Mouse (Mus musculus) liver, adult (tissue): Measurements from ENCODE around the gene Cd300lg.

Experiments used
- GATA4 ChIP-seq: IDR thresholded peaks from 2 replicates; pipeline ENCODE4 v1.6.1; 2014; ENCODE audit warnings: mild to moderate bottlenecking, low read length; ENCODE audit not compliant: insufficient replicate concordance

Gene Cd300lg

DNA sequence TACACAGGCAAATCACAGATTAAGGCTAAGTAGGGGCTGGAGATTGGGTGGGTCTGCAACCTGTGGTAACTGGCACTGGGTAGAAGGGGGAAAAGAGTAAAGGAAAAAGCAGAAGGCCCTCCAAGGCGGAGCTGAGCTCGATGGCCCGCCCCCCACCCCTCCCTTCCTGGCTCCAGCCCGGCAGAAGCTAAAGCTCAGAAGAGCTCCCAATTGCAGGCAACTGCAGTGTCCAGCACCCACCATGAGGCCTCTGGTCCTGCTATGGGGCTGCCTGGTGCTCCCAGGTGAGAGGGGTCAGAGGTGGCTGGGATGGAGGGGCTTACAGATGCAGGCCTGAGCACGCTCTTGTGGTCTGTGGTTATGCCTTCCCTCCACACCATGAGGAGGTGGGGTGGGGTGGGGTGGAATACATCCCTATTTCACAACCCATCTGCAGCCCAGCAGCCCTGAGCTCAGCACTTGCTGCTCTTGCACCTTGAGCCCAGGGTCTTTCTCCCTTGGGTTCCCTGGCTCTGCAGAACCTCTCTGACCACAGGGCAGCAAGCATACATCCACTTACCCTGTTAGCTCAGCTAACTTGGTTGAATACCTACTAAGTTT lies at the start of gene Cd300lg:
Gene Cd300lg (plus strand): TSS at position 160 of the 600 bp plus-strand sequence.
- TF ChIP-seq GATA4: no peak

DNA sequence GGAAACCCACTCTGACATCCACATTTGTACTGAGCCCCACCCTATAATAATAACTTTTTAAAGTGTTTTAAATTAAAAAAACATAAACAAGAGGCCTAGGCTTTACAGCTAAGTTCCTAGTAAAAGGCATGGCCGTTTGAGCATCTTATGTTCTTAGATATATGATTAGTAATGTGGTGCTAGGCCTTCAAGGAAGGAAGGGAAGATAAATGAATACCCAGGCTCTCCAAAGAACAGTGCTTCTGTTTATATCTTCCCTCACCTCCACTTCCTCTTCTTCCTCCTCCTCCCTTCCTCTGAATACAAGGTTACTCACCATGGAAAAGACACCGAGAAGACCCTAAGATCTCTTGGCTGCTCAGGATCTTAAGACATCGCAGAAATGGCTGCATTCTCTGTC lies 49.5 kb upstream of the Cd300lg start:
- TF ChIP-seq GATA4: no peak

DNA sequence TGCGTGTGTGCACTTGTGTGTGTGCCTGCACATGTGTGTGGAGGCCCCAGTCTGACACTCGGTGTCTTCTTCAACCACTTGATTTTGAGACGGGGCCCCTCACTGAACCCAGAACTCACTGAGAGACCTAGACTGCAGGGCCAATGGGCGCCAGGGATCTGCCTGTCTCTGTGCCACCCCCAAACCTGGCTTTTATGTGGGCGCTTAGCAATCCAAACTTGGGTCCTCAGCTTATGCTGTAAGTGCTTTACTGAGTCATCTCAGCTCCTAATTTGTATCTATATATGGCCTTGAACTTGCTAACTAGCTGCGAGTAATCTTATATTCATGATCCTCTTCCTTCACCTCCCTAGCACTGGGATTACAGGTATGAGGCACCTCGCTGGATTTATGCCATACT lies 48.9 kb upstream of the Cd300lg start:
- TF ChIP-seq GATA4: no peak

DNA sequence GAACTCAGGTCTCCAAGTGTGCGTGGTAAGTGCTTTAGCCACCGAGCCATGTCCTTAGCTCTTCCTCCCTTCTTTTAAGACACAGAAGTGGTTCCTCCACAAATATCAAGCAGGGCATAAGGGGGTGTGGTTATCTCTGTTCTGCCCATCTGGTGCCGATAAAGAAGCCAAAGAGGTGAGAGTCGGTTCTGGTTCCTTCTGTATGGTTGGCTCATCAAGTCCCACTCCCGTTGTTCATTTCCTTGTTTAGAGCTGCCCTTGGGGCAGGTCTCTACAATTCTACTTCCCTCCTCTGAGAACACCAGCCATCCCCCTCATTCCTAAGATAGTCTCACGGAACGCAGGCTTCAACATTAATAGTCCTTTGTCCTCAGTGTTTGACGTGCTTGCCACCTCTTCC lies 47.2 kb upstream of the Cd300lg start:
- TF ChIP-seq GATA4: no peak

DNA sequence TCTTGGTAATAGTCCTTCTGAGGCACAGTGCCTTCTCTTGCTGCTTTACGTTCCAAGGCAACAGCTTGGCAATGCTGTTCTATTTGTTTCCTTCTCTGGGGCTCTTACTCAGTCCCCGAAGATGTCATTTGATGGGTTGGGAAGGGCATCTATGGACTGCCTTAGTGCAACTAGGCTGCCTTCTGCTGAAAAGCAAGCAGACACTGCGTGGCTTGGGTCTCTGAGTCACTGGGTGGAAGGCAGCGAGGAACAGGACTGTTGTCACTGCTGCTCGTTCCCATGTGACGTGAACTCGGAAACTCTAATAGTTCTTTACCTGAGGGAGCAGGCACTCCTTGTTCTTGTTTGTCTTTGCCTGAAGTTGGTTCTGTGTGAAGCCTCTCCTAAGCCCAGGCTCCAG lies 45.4 kb upstream of the Cd300lg start:
- no peak for TF ChIP-seq GATA4

DNA sequence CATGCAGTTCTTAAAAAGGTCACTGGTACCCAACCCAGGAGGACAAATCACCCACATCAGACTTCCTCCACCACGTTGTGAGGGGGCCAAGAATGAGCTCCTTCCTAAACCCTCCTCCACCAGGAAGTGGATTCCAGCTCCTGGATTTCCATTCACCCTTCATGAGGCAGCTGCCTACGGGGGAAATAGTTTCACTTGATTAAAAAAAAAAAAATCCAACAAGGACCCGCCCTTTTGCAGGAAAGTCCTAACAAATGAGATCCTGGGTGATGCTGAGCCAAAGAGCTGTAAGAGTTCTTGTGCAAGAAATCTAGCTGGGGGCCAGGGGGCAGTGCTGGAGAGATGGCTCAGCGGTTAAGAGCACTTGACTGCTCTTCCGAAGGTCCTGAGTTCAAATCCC lies 43.1 kb upstream of the Cd300lg start:
- TF ChIP-seq GATA4: no peak

DNA sequence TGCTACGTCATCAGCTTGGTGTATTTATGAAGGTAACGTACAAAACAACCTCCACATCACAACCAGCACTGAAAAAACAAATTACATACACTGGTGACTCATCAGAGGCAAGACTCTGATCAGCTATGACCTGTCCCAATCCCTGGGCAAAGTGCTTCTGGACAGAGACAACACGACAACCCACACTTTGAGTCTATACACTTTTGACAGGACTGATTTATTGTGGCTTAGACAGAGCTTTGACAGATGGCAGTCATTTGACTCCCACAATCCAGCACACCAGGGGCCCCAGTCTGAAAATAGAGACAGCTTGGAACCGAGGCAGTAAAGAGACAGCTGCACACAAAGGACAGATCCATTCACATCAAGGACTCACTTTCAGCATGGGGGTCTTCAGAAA lies 41.8 kb upstream of the Cd300lg start:
- TF ChIP-seq GATA4: no peak

DNA sequence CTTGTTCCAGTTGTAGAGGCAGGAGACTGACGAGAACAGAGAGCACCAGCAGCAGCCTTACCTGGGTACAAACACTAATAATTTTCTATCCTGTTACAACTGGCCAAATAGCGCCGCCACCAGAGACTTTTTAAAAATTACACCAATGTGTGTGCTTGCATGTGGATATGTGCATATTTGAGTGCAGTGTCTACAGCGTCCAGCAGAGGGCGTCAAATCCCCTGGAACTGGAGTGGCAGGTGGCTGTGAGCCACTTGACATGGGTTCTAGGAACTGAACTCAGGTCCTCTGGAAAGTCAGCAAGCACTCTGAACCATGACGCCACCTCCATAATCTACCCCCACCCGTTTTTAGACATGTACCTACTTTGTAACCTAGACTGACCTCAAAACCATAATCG lies 37.1 kb upstream of the Cd300lg start:
- TF ChIP-seq GATA4: no peak

DNA sequence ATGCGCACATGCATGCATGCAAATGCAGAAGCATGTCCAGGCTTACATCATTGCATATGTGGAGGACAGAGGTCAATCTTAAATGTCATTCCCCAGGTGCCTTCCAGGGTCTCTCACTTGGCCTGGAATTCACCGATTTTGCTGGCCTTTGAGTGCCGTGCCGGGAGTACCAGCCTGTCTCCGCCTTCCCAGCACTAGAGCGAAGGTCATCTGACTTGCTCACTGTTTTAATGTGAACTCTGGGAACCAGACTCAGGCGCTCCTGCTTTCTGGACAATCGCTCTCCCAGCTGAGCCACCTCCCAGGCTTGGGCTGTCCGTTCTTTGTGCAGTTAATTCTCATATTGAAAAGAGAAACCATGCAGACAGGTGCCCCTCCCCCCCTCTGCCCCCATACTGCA lies 35.0 kb upstream of the Cd300lg start:
- no peak for TF ChIP-seq GATA4

DNA sequence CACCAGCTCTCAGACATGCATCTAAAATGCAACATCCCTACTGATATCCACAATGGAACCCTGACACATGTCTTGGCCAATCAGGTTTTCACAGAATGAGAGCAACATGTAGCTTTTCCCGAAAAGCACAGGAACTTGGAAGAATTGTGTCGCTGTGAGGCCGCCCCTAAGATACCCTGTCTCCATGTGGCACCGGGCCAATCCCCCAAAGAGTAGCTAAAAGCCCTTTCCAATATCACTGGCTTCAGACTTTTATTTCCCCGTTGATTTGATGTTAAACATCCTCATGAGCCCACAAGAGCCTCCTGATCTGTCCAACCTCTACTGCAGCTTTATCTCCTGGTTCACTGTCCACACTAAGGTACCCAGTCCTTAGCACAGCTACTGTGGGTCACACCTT lies 34.6 kb upstream of the Cd300lg start:
- no peak for TF ChIP-seq GATA4

DNA sequence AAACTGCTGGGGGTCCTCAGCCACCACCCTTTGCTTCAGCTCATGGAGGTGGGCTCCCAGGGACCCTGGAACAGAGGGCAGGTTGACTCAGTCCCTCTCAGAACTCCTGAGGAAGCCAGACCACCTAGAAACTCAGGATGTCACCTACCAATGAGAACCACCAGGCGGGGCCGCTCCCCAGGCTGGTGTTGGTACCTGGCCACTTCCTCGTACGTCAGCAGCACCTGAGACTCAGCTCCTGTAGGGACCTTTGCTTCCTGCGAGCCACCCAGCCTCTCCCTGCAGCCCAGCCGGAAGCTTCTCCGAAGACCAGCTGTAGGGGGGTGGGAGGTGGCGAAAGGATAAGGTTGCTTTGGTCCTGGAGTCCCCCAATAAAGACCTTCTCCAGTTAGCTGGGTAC lies 32.9 kb upstream of the Cd300lg start:
- TF ChIP-seq GATA4: no peak

DNA sequence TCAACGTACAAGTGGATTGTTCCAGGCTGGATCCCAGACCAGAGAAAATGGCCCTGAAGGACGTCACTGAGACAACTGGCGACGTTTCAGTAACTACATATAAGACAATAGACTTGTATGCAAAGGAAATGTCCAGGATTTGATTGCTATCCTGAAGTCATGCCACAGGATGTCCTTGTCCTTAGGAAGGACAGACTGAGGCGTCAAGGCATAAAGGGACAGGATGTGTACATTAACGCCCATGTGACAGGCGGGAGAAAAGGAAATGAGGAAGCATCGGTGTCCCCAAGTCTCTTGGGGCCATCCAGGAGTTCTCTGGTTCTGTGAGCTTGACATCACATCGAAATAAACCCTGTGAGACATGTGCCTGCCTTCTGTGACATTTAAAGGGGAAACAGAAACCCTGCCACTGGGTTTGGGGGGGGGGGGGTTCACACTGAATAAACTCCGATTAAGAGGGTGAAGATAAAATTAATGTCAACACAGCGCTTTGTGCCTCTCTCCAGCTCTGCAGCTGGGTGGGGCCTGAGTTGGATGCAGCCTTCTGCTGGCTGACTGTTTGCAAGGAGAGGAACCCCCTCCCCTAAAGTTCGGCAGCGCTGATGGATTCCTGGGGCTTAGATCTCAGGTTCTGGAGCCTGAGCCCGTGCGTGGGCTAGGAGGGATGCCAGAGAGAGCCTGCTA lies 32.2 kb upstream of the Cd300lg start:
- no peak; the same call in 1 of the 2 replicates for TF ChIP-seq GATA4

DNA sequence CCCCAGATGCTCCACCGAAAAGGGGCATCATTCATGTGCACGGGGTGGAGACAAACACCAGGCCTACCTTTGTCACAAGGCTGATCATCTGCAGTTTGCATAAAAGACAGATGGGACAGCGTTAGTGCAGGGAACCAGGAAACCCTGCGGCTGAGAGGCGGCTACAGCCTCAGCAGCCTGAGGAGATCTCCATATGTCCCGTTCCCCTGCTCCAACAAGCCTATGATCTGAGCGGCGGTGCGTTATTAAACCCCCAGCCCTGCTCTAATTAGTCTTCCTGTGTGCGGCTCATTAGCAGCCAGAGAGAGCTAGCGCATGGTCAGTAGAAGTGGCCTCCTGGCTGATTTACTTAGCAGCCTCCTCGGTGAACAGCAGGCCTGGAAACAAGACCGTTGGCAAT lies 31.2 kb upstream of the Cd300lg start:
- TF ChIP-seq GATA4: no peak

DNA sequence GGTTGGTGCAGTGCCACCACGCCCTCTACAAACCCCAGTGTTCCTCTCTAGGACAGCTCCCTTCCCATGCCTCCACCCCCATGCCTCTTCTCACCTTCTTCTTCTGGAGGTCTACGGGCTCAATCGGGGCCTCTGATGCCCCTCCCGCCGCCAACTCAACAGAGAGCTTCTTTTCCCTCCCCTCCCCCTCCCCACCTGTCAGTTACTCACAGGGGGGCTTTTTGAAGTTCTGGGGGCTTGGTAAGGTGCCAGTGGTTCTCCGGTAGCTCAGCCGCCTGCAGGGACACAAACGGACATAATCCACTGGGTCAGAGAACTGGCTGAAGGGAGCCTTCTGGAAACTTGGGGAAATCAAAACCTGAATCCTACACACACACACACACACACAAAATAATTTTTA lies 29.8 kb upstream of the Cd300lg start:
- TF ChIP-seq GATA4: no peak

DNA sequence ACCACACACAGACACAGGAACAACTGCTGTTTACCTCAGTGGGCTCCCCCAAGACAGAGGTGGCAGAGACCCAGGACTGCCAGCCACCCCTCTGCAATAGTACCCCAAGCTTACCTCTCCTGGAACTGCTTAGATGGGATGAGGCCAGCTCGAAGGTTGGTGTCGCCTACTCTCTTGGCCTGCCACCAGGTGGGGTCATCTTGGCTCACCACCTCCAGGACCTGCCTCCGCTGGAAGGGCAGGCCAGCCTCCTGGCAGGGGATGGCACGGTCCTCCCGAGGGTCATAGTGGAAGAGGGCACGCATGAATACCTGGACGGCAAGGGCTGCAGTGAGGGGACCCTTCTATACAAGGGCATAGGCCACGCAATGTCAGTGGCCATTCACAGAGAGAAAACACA lies 28.1 kb upstream of the Cd300lg start:
- no peak for TF ChIP-seq GATA4

DNA sequence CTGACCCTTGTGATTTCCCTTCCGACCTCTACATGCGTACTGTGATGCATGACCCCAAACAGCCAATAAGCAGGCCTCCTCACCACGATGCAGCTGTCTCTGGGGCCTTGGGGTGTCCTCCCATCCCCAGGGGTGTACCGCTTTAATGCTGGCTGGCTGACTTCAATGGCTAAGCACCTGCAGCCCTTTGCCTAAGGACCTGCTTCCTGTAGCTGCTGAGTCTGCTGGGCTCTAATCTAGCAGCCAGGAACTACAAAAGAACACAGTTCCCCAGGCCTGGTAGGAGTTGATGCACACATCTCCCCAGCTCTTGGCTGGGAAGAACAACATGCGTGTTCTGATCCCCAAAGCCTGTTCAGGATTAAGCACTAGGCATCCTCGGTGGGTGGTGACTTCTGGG lies 25.8 kb upstream of the Cd300lg start:
- TF ChIP-seq GATA4: no peak

DNA sequence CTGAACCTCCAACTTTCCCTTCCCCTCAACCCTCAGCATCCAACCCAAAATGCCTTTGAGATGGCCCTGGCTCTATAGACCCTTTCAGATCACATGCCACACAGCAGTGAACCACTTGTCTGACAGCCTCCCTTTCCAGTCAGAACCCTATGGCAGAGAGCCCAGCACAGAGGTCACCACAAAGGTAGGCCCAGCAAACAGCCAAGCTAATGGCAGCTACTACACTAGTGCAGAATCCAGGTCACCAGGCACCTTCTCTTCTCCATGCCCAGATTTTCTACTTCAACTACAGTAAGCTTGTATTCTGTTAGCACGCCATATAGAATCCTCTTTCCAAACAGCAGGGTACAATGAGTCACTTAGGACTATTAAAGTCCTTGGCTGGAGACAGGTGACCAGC lies 25.2 kb upstream of the Cd300lg start:
- TF ChIP-seq GATA4: no peak
